Mouse (Mus musculus) MEL (cell line): ENCODE data around the gene Etv5. TPM values are rescaled to one million over a fixed set of nuclear protein-coding genes. Genes with fewer than 3 reads are reported as not detected.

Experiments
- DNase-seq: peaks from one replicate; pipeline ENCODE4 v3.0.0; 2011; ENCODE audit warnings: low read depth, low spot score
- H3K27ac ChIP-seq: 2 replicates; pipeline ENCODE4 v1.5.1; 2012; ENCODE audit warnings: low read depth, mild to moderate bottlenecking, control low read depth, low read length, moderate library complexity; ENCODE audit not compliant: control insufficient read depth
- H3K27me3 ChIP-seq, 2 experiments: fragments of 150-350 bp in 1 of 2; sonication (generic) in 1 of 2; 2 replicates each; pipeline ENCODE4 v1.6.1; 2012; ENCODE audit warnings: low read length in 2 of 2, mild to moderate bottlenecking in 2 of 2, improper control_type of control experiment in 1 of 2, moderate library complexity in 1 of 2; ENCODE audit not compliant: insufficient read depth in 2 of 2, control insufficient read depth in 1 of 2
- H3K36me3 ChIP-seq, 2 experiments: 2 replicates each; pipeline ENCODE4 v1.6.1; 2012 to 2014; ENCODE audit warnings: low read length in 2 of 2, improper control_type of control experiment in 1 of 2, inconsistent platforms in 1 of 2, mild to moderate bottlenecking in 1 of 2; ENCODE audit not compliant: insufficient read depth in 2 of 2, control insufficient read depth in 1 of 2
- H3K4me1 ChIP-seq, 2 experiments: fragments of 150-350 bp in 1 of 2; sonication (generic) in 1 of 2; 2 replicates each; pipeline ENCODE4 v1.6.1; 2012; ENCODE audit warnings: low read length in 2 of 2, improper control_type of control experiment in 1 of 2, mild to moderate bottlenecking in 1 of 2; ENCODE audit not compliant: insufficient read depth in 2 of 2, control insufficient read depth in 1 of 2
- H3K4me3 ChIP-seq, 2 experiments: fragments of 150-350 bp in 1 of 2; sonication (generic) in 1 of 2; 2 replicates each; pipeline ENCODE4 v1.5.1; 2012; ENCODE audit warnings: low read depth in 2 of 2, low read length in 2 of 2, mild to moderate bottlenecking in 2 of 2, moderate library complexity in 2 of 2, control low read depth in 1 of 2, improper control_type of control experiment in 1 of 2; ENCODE audit not compliant: control insufficient read depth in 1 of 2, insufficient read depth in 1 of 2
- H3K79me2 ChIP-seq: 2 replicates; pipeline ENCODE4 v1.6.1; 2012; ENCODE audit warnings: mild to moderate bottlenecking, low read length, moderate library complexity; ENCODE audit not compliant: control insufficient read depth, poor library complexity, insufficient read depth
- H3K9ac ChIP-seq: 2 replicates; pipeline ENCODE4 v1.6.1; 2012; ENCODE audit warnings: low read depth, mild to moderate bottlenecking, control low read depth, low read length, moderate library complexity; ENCODE audit not compliant: control insufficient read depth, poor library complexity, severe bottlenecking
- H3K9me3 ChIP-seq: fragments of 150-350 bp; sonication (generic); replicated peaks from 2 replicates; pipeline ENCODE4 v1.6.1; 2012; ENCODE audit warnings: mild to moderate bottlenecking, low read length, improper control_type of control experiment, moderate library complexity; ENCODE audit not compliant: insufficient read depth
- CHD1 ChIP-seq: IDR thresholded peaks from 2 replicates; pipeline ENCODE4 v1.6.1; 2012; ENCODE audit warnings: low read depth, mild to moderate bottlenecking, inconsistent platforms, low read length, improper control_type of control experiment
- CHD2 ChIP-seq: IDR thresholded peaks from 2 replicates; pipeline ENCODE4 v1.6.1; 2011; ENCODE audit warnings: low read length, improper control_type of control experiment
- CTCF ChIP-seq, 3 experiments: IDR thresholded peaks in 2 of 3; conservative IDR thresholded peaks in 1 of 3; 2 replicates each; pipeline ENCODE4 v1.5.1; 2011 to 2012; ENCODE audit warnings: low read length in 3 of 3, low read depth in 2 of 3, mild to moderate bottlenecking in 2 of 3, improper control_type of control experiment in 1 of 3, inconsistent platforms in 1 of 3, mixed read lengths in 1 of 3, moderate library complexity in 1 of 3; ENCODE audit not compliant: control insufficient read depth in 1 of 3, insufficient read depth in 1 of 3, poor library complexity in 1 of 3, severe bottlenecking in 1 of 3
- ETS1 ChIP-seq: IDR thresholded peaks from 2 replicates; pipeline ENCODE4 v1.6.1; 2012; ENCODE audit warnings: low read depth, mild to moderate bottlenecking, inconsistent platforms, low read length, improper control_type of control experiment, moderate library complexity
- GABPA ChIP-seq: IDR thresholded peaks from 2 replicates; pipeline ENCODE4 v1.6.1; 2012; ENCODE audit warnings: low read depth, mild to moderate bottlenecking, inconsistent platforms, low read length, improper control_type of control experiment, moderate library complexity
- JUND ChIP-seq: IDR thresholded peaks from 2 replicates; pipeline ENCODE4 v1.6.1; 2011; ENCODE audit warnings: low read depth, mild to moderate bottlenecking, improper control_type of control experiment, low read length
- MAX ChIP-seq: IDR thresholded peaks from 2 replicates; pipeline ENCODE4 v1.6.1; 2011; ENCODE audit warnings: low read length, improper control_type of control experiment
- MAZ ChIP-seq: IDR thresholded peaks from 2 replicates; pipeline ENCODE4 v1.6.1; 2012; ENCODE audit warnings: low read depth, mild to moderate bottlenecking, inconsistent platforms, low read length, improper control_type of control experiment
- MEF2A ChIP-seq: IDR thresholded peaks from 2 replicates; pipeline ENCODE4 v1.6.1; 2014; ENCODE audit warnings: low read depth, mild to moderate bottlenecking, inconsistent platforms, low read length, improper control_type of control experiment; ENCODE audit not compliant: poor library complexity, insufficient replicate concordance, severe bottlenecking; ENCODE audit errors: extremely low read depth
- MYC ChIP-seq: IDR thresholded peaks from 2 replicates; pipeline ENCODE4 v1.6.1; 2011; ENCODE audit warnings: low read depth, mild to moderate bottlenecking, low read length, improper control_type of control experiment, moderate library complexity
- NELFE ChIP-seq: IDR thresholded peaks from 2 replicates; pipeline ENCODE4 v1.6.1; 2011; ENCODE audit warnings: low read depth, low read length, improper control_type of control experiment
- POLR2A ChIP-seq, 2 experiments: IDR thresholded peaks; 2 replicates each; pipeline ENCODE4 v1.6.1; 2011 to 2012; ENCODE audit warnings: low read length in 2 of 2, mild to moderate bottlenecking in 2 of 2, control low read depth in 1 of 2, improper control_type of control experiment in 1 of 2, low read depth in 1 of 2, moderate library complexity in 1 of 2; ENCODE audit not compliant: control insufficient read depth in 1 of 2, insufficient read depth in 1 of 2, poor library complexity in 1 of 2
- POLR2AphosphoS2 ChIP-seq: IDR thresholded peaks from 2 replicates; pipeline ENCODE4 v1.6.1; 2011; ENCODE audit warnings: low read length, improper control_type of control experiment
- SIN3A ChIP-seq: IDR thresholded peaks from 2 replicates; pipeline ENCODE4 v1.6.1; 2012; ENCODE audit warnings: low read length, improper control_type of control experiment, inconsistent platforms
- SMC3 ChIP-seq: IDR thresholded peaks from 2 replicates; pipeline ENCODE4 v1.6.1; 2011; ENCODE audit warnings: low read depth, low read length, improper control_type of control experiment
- TBP ChIP-seq: IDR thresholded peaks from 2 replicates; pipeline ENCODE4 v1.8.0; 2011; ENCODE audit warnings: low read depth, low read length, improper control_type of control experiment
- TCF12 ChIP-seq: IDR thresholded peaks from 2 replicates; pipeline ENCODE4 v1.6.1; 2014; ENCODE audit warnings: low read depth, mild to moderate bottlenecking, inconsistent platforms, low read length, improper control_type of control experiment, moderate library complexity
- UBTF ChIP-seq: IDR thresholded peaks from 2 replicates; pipeline ENCODE4 v1.6.1; 2012; ENCODE audit warnings: low read depth, mild to moderate bottlenecking, inconsistent platforms, low read length, improper control_type of control experiment, moderate library complexity, borderline replicate concordance; ENCODE audit not compliant: insufficient read depth
- USF1 ChIP-seq: IDR thresholded peaks from 2 replicates; pipeline ENCODE4 v1.6.1; 2014; ENCODE audit warnings: low read depth, mild to moderate bottlenecking, inconsistent platforms, low read length, improper control_type of control experiment, moderate library complexity
- ZC3H11A ChIP-seq: IDR thresholded peaks from 2 replicates; pipeline ENCODE4 v1.6.1; 2012; ENCODE audit warnings: low read depth, mild to moderate bottlenecking, inconsistent platforms, low read length, improper control_type of control experiment
- ZMIZ1 ChIP-seq: IDR thresholded peaks from 2 replicates; pipeline ENCODE4 v1.6.1; 2012; ENCODE audit warnings: low read depth, mild to moderate bottlenecking, inconsistent platforms, low read length, improper control_type of control experiment, moderate library complexity
- ZNF384 ChIP-seq: IDR thresholded peaks from 2 replicates; pipeline ENCODE4 v1.6.1; 2012; ENCODE audit warnings: low read depth, mild to moderate bottlenecking, inconsistent platforms, low read length, improper control_type of control experiment
- polyA plus RNA-seq, 2 experiments: library from polyadenylated mRNA; stranded (reverse) in 1 of 2; unstranded in 1 of 2; fragments of >175 nt in 1 of 2; fragments of >200 nt in 1 of 2; gene quantifications; 2 replicates each; pipeline versions ENCODE4 v1.2.1 to v1.2.4; 2012; ENCODE audit warnings: low replicate concordance in 2 of 2, low read depth in 1 of 2; ENCODE audit not compliant: insufficient read length in 2 of 2, insufficient read depth in 1 of 2, missing spikeins in 1 of 2
- total RNA-seq: library from RNA; depleted of rRNA; stranded (reverse); fragments of 300-350 nt; gene quantifications from 2 replicates; pipeline ENCODE4 v1.2.3, GENCODE M21; 2012

Gene Etv5
- total and polyA plus RNA-seq, 3 experiments = 8.2 to 18.3 TPM; not detected in 1

- H3K79me2 ChIP-seq = no peaks in the 10 kb centered on the region
- no peaks in the 10 kb centered on the region for H3K9me3 ChIP-seq
- H3K4me3 ChIP-seq = no peak overlapping the region
- TF ChIP-seq GABPA (no peak), UBTF (no peak), USF1 (no peak), ZMIZ1 (no peak)
- no peak for DNase-seq
- no peaks in the 10 kb centered on the region for H3K36me3 ChIP-seq
- no peak overlapping the region for H3K9ac ChIP-seq
- no peak overlapping the region for H3K27ac ChIP-seq
- no peaks in the 10 kb centered on the region for H3K27me3 ChIP-seq
- no peaks in the 10 kb centered on the region for H3K4me1 ChIP-seq
Measured at GRCm38 (mm10) chr16:22471728-22472127, 32.2 kb upstream of the Etv5 start.

GRCm38 (mm10) chr16:22469385-22469784 lies 29.9 kb upstream of the Etv5 start:
- H3K27me3 ChIP-seq = no peaks in the 10 kb centered on the region; a peak in 1 of 4 replicates
- H3K27ac ChIP-seq = no peak overlapping the region
- DNase-seq = no peak
- no peaks in the 10 kb centered on the region for H3K9me3 ChIP-seq
- no peak overlapping the region for H3K4me3 ChIP-seq
- no peaks in the 10 kb centered on the region for H3K4me1 ChIP-seq
- no peaks in the 10 kb centered on the region for H3K36me3 ChIP-seq
- TF ChIP-seq ETS1 (no peak), POLR2A (IDR thresholded peaks at IDR 0.05; ENCODE audit: control insufficient read depth in 1 of 2, insufficient read depth in 1 of 2, low read depth in 1 of 2, low read length in 2 of 2, poor library complexity in 1 of 2) (no peak), SIN3A (no peak), MEF2A (no peak), MAZ (no peak), JUND (no peak), NELFE (no peak), POLR2AphosphoS2 (no peak), MAX (no peak), TCF12 (no peak), MYC (no peak), GABPA (no peak), CHD1 (no peak), CHD2 (no peak), ZNF384 (no peak), CTCF (IDR thresholded peaks at IDR 0.05 in 2 of 3, conservative IDR thresholded peaks at IDR 0.05 in 1 of 3; ENCODE audit: control insufficient read depth in 1 of 3, insufficient read depth in 1 of 3, low read depth in 2 of 3, low read length in 3 of 3, poor library complexity in 1 of 3, severe bottlenecking in 1 of 3) (no peak), ZC3H11A (no peak), SMC3 (no peak), TBP (no peak)
- H3K79me2 ChIP-seq = no peaks in the 10 kb centered on the region
- H3K9ac ChIP-seq = no peak overlapping the region
